Mouse (Mus musculus): Measurements from ENCODE around the gene Id1. TPM values are rescaled to one million over a fixed set of nuclear protein-coding genes. Genes with fewer than 3 reads are reported as not detected.

The Id1 gene
- total and polyA plus RNA-seq, 2 experiments, result 16.4 to 33.0 TPM

DNA sequence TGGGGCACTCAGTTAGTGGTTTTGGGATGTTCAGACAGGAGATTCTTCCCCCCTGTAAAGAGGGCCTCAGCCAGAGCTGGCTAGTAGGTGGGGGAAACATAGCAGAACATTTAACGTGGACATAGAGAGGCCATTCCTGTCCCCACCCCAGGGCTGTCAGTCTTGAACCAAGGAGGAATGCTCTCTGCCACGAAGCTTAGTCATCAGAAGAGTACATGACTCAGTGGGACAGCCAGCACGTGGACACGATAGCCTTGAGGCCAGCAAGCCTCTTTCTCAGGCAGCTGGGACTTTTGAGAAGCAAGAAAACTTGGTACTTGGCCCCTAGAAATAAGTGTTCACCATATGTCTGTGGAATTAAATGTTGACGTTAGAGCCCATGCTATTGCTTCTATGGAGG lies 46.6 kb downstream of the Id1 start:
- peaks cover 10% of the 10 kb centered on the region; the same call in 1 of the 2 replicates for H3K79me2 ChIP-seq (ENCODE audit: control insufficient read depth, insufficient read depth, low read length)
- DNase-seq (ENCODE audit: extremely low read depth, low read depth, low spot score), result no peak
- TF ChIP-seq CTCF (IDR thresholded peaks at IDR 0.05; ENCODE audit: low read depth, low read length), result no peak
- TF ChIP-seq POLR2A (IDR thresholded peaks at IDR 0.05; ENCODE audit: extremely low read depth, insufficient read depth, low read length), result no peak
- H3K4me1 ChIP-seq (ENCODE audit: control insufficient read depth, insufficient read depth, low read length), result peaks cover 24% of the 10 kb centered on the region
- no peak overlapping the region for H3K9ac ChIP-seq (ENCODE audit: low read depth, low read length)
- no peak overlapping the region for H3K4me3 ChIP-seq (ENCODE audit: insufficient read depth, low read depth, low read length)
- no peaks in the 10 kb centered on the region for H3K27me3 ChIP-seq (ENCODE audit: control insufficient read depth, insufficient read depth, low read length)
- no peaks in the 10 kb centered on the region for H3K36me3 ChIP-seq (ENCODE audit: control insufficient read depth, insufficient read depth, low read length)
- H3K27ac ChIP-seq (replicated peaks; ENCODE audit: insufficient read depth, low read depth, low read length), result no peak overlapping the region
- 87% methylated on average over 5 of the region's 5 CpGs for WGBS

- H3K27me3 ChIP-seq (ENCODE audit: control insufficient read depth, insufficient read depth, low read length), result no peaks in the 10 kb centered on the region
- no peaks in the 10 kb centered on the region for H3K36me3 ChIP-seq (ENCODE audit: control insufficient read depth, insufficient read depth, low read length)
- no peak overlapping the region for H3K9ac ChIP-seq (ENCODE audit: low read depth, low read length)
- WGBS, result 96% methylated on average over 5 of the region's 5 CpGs
- H3K79me2 ChIP-seq (ENCODE audit: control insufficient read depth, insufficient read depth, low read length), result peaks cover 10% of the 10 kb centered on the region; the same call in 1 of the 2 replicates
- TF ChIP-seq CTCF (IDR thresholded peaks at IDR 0.05; ENCODE audit: low read depth, low read length), result no peak
- TF ChIP-seq POLR2A (IDR thresholded peaks at IDR 0.05; ENCODE audit: extremely low read depth, insufficient read depth, low read length), result no peak
- H3K4me1 ChIP-seq (ENCODE audit: control insufficient read depth, insufficient read depth, low read length), result peaks cover 25% of the 10 kb centered on the region
- H3K4me3 ChIP-seq (ENCODE audit: insufficient read depth, low read depth, low read length), result no peak overlapping the region
- H3K27ac ChIP-seq (replicated peaks; ENCODE audit: insufficient read depth, low read depth, low read length), result no peak overlapping the region
- no peak for DNase-seq (ENCODE audit: extremely low read depth, low read depth, low spot score)
Measured at GRCm38 (mm10) chr2:152783241-152783640, 47.2 kb downstream of the Id1 start.

- WGBS, result 32% methylated on average over 8 of the region's 8 CpGs
- no peak overlapping the region for H3K4me3 ChIP-seq (ENCODE audit: insufficient read depth, low read depth, low read length)
- H3K27ac ChIP-seq (replicated peaks; ENCODE audit: insufficient read depth, low read depth, low read length), result peak overlapping the region; percentile 73
- no peaks in the 10 kb centered on the region for H3K27me3 ChIP-seq (ENCODE audit: control insufficient read depth, insufficient read depth, low read length)
- no peak for TF ChIP-seq CTCF (IDR thresholded peaks at IDR 0.05; ENCODE audit: low read depth, low read length)
- no peak for TF ChIP-seq POLR2A (IDR thresholded peaks at IDR 0.05; ENCODE audit: extremely low read depth, insufficient read depth, low read length)
- peaks cover 19% of the 10 kb centered on the region; the same call in 1 of the 2 replicates for H3K79me2 ChIP-seq (ENCODE audit: control insufficient read depth, insufficient read depth, low read length)
- no peaks in the 10 kb centered on the region for H3K36me3 ChIP-seq (ENCODE audit: control insufficient read depth, insufficient read depth, low read length)
- H3K9ac ChIP-seq (ENCODE audit: low read depth, low read length), result no peak overlapping the region
- peak; percentile 88 for DNase-seq (ENCODE audit: extremely low read depth, low read depth, low spot score)
- H3K4me1 ChIP-seq (ENCODE audit: control insufficient read depth, insufficient read depth, low read length), result peaks cover 25% of the 10 kb centered on the region
Measured at GRCm38 (mm10) chr2:152784640-152785039, 48.6 kb downstream of the Id1 start.

- H3K9ac ChIP-seq (ENCODE audit: low read depth, low read length), result peak overlapping the region; percentile 27; the same call in 1 of the 2 replicates
- H3K27ac ChIP-seq (replicated peaks; ENCODE audit: insufficient read depth, low read depth, low read length), result peak overlapping the region; percentile 73
- DNase-seq (ENCODE audit: extremely low read depth, low read depth, low spot score), result peak; percentile 68
- peaks cover 30% of the 10 kb centered on the region for H3K4me1 ChIP-seq (ENCODE audit: control insufficient read depth, insufficient read depth, low read length)
- no peaks in the 10 kb centered on the region for H3K36me3 ChIP-seq (ENCODE audit: control insufficient read depth, insufficient read depth, low read length)
- H3K79me2 ChIP-seq (ENCODE audit: control insufficient read depth, insufficient read depth, low read length), result peaks cover 29% of the 10 kb centered on the region; the same call in 1 of the 2 replicates
- no peaks in the 10 kb centered on the region for H3K27me3 ChIP-seq (ENCODE audit: control insufficient read depth, insufficient read depth, low read length)
- TF ChIP-seq CTCF (IDR thresholded peaks at IDR 0.05; ENCODE audit: low read depth, low read length) (no peak), POLR2A (IDR thresholded peaks at IDR 0.05; ENCODE audit: extremely low read depth, insufficient read depth, low read length) (no peak)
- 9% methylated on average over 18 of the region's 18 CpGs for WGBS
- H3K4me3 ChIP-seq (ENCODE audit: insufficient read depth, low read depth, low read length), result no peak overlapping the region
Measured at GRCm38 (mm10) chr2:152785446-152786350, 49.6 kb downstream of the Id1 start.

Other genes starting within 250 kb of the Id1 start
- gene Defb22, start 246.1 kb upstream of the Id1 start, total RNA-seq (2014; rRNA removed), result not detected in 2 replicates
- not detected in 2 replicates for gene Defb22, start 246.1 kb upstream of the Id1 start, polyA plus RNA-seq (2012; rRNA removed)
- gene Defb26, start 224.6 kb upstream of the Id1 start, total RNA-seq (2014; rRNA removed), result not detected in 2 replicates
- not detected in 2 replicates for gene Defb26, start 224.6 kb upstream of the Id1 start, polyA plus RNA-seq (2012; rRNA removed)
- gene Defb28, start 218.0 kb upstream of the Id1 start, total RNA-seq (2014; rRNA removed), result not detected in 2 replicates
- gene Defb28, start 218.0 kb upstream of the Id1 start, polyA plus RNA-seq (2012; rRNA removed), result not detected in 2 replicates
- not detected in 2 replicates for gene Defb29, start 196.2 kb upstream of the Id1 start, total RNA-seq (2014; rRNA removed)
- gene Defb29, start 196.2 kb upstream of the Id1 start, polyA plus RNA-seq (2012; rRNA removed), result not detected in 2 replicates
- not detected in 2 replicates for gene Gm17416, start 166.9 kb upstream of the Id1 start, total RNA-seq (2014; rRNA removed)
- gene Gm17416, start 166.9 kb upstream of the Id1 start, polyA plus RNA-seq (2012; rRNA removed), result not detected in 2 replicates
- gene Defb21, start 163.5 kb upstream of the Id1 start, total RNA-seq (2014; rRNA removed), result not detected in 2 replicates
- not detected in 2 replicates for gene Defb21, start 163.5 kb upstream of the Id1 start, polyA plus RNA-seq (2012; rRNA removed)
- not detected in 2 replicates for gene Defb19, start 155.9 kb upstream of the Id1 start, total RNA-seq (2014; rRNA removed)
- gene Defb19, start 155.9 kb upstream of the Id1 start, polyA plus RNA-seq (2012; rRNA removed), result not detected in 2 replicates
- not detected in 2 replicates for gene Defb45, start 136.9 kb upstream of the Id1 start, total RNA-seq (2014; rRNA removed)
- not detected in 2 replicates for gene Defb45, start 136.9 kb upstream of the Id1 start, polyA plus RNA-seq (2012; rRNA removed)
- not detected in 2 replicates for gene Defb36, start 131.9 kb upstream of the Id1 start, total RNA-seq (2014; rRNA removed)
- gene Defb36, start 131.9 kb upstream of the Id1 start, polyA plus RNA-seq (2012; rRNA removed), result not detected in 2 replicates
- gene Defb25, start 113.2 kb upstream of the Id1 start, total RNA-seq (2014; rRNA removed), result 2.1 TPM in 1 of 2 replicates, not detected in the other
- gene Defb25, start 113.2 kb upstream of the Id1 start, polyA plus RNA-seq (2012; rRNA removed), result not detected in 2 replicates
- gene Rem1, start 109.3 kb upstream of the Id1 start, total RNA-seq (2014; rRNA removed), result 0.34 and 0.65 TPM in 2 replicates
- 0.32 and 0.35 TPM in 2 replicates for gene Rem1, start 109.3 kb upstream of the Id1 start, polyA plus RNA-seq (2012; rRNA removed)
- gene H13, start 66.8 kb upstream of the Id1 start, total RNA-seq (2014; rRNA removed), result 65.5 and 86.1 TPM in 2 replicates
- gene H13, start 66.8 kb upstream of the Id1 start, polyA plus RNA-seq (2012; rRNA removed), result 117 and 148 TPM in 2 replicates
- gene Mcts2, start 49.2 kb upstream of the Id1 start, total RNA-seq (2014; rRNA removed), result 7.2 and 8.9 TPM in 2 replicates
- gene Mcts2, start 49.2 kb upstream of the Id1 start, polyA plus RNA-seq (2012; rRNA removed), result 2.4 and 3.8 TPM in 2 replicates
- gene Cox4i2, start 17.9 kb downstream of the Id1 start, total RNA-seq (2014; rRNA removed), result not detected in 2 replicates
- 0.22 and 0.31 TPM in 2 replicates for gene Cox4i2, start 17.9 kb downstream of the Id1 start, polyA plus RNA-seq (2012; rRNA removed)
- 14.9 and 16.1 TPM in 2 replicates for gene Bcl2l1, start 95.5 kb downstream of the Id1 start, total RNA-seq (2014; rRNA removed)
- 30.4 and 33.8 TPM in 2 replicates for gene Bcl2l1, start 95.5 kb downstream of the Id1 start, polyA plus RNA-seq (2012; rRNA removed)
- 0.18 and 1.1 TPM in 2 replicates for gene Tpx2, start 111.7 kb downstream of the Id1 start, total RNA-seq (2014; rRNA removed)
- 0.04 TPM in 1 of 2 replicates, not detected in the other for gene Tpx2, start 111.7 kb downstream of the Id1 start, polyA plus RNA-seq (2012; rRNA removed)
- 0.09 TPM in 1 of 2 replicates, not detected in the other for gene Mylk2, start 175.1 kb downstream of the Id1 start, total RNA-seq (2014; rRNA removed)
- not detected in 2 replicates for gene Mylk2, start 175.1 kb downstream of the Id1 start, polyA plus RNA-seq (2012; rRNA removed)
- 0.34 TPM in 1 of 2 replicates, not detected in the other for gene Foxs1, start 197.0 kb downstream of the Id1 start, total RNA-seq (2014; rRNA removed)
- 1.1 and 1.6 TPM in 2 replicates for gene Foxs1, start 197.0 kb downstream of the Id1 start, polyA plus RNA-seq (2012; rRNA removed)
- gene Dusp15, start 215.4 kb downstream of the Id1 start, total RNA-seq (2014; rRNA removed), result not detected in 2 replicates
- not detected in 2 replicates for gene Dusp15, start 215.4 kb downstream of the Id1 start, polyA plus RNA-seq (2012; rRNA removed)
- gene Ttll9, start 226.2 kb downstream of the Id1 start, total RNA-seq (2014; rRNA removed), result 0.20 TPM in 1 of 2 replicates, not detected in the other
- 0.11 and 0.19 TPM in 2 replicates for gene Ttll9, start 226.2 kb downstream of the Id1 start, polyA plus RNA-seq (2012; rRNA removed)